Mouse (Mus musculus) myocyte (in vitro differentiated cells): ENCODE measurements around the gene Htr1d. TPM values are rescaled to one million over a fixed set of nuclear protein-coding genes. Genes with fewer than 3 reads are reported as not detected.

Experiments used
- H3K27me3 ChIP-seq: one replicate; pipeline ENCODE4 v1.6.1; 2011; ENCODE audit not compliant: control insufficient read depth, insufficient read depth, insufficient read length
- H3K36me3 ChIP-seq: one replicate; pipeline ENCODE4 v1.6.1; 2011; ENCODE audit not compliant: control insufficient read depth, insufficient read depth
- H3K4me2 ChIP-seq: one replicate; pipeline ENCODE4 v1.6.1; 2011; ENCODE audit warnings: low read depth, control low read depth
- H3K4me3 ChIP-seq: one replicate; pipeline ENCODE4 v1.5.1; 2011; ENCODE audit warnings: mild to moderate bottlenecking, control low read depth, moderate library complexity
- H3K79me2 ChIP-seq: one replicate; pipeline ENCODE4 v1.6.1; 2011; ENCODE audit not compliant: control insufficient read depth, insufficient read depth
- H3ac ChIP-seq: one replicate; pipeline ENCODE4 v1.6.1; 2011; ENCODE audit not compliant: control insufficient read depth, insufficient read length
- CEBPB ChIP-seq: IDR thresholded peaks from 2 replicates; pipeline ENCODE4 v1.6.1; 2011; ENCODE audit warnings: mild to moderate bottlenecking, moderate library complexity; ENCODE audit not compliant: poor library complexity, insufficient read depth, severe bottlenecking
- E2F4 ChIP-seq: IDR thresholded peaks from one replicate; pipeline ENCODE4 v1.6.1; 2011; ENCODE audit warnings: mild to moderate bottlenecking, control low read depth, moderate library complexity; ENCODE audit not compliant: insufficient read depth
- MAX ChIP-seq: IDR thresholded peaks from one replicate; pipeline ENCODE4 v1.6.1; 2011; ENCODE audit warnings: low read depth, mild to moderate bottlenecking, control low read depth
- MYOD1 ChIP-seq, 3 experiments: IDR thresholded peaks; one replicate each; pipeline ENCODE4 v1.6.1; 2011; ENCODE audit warnings: control low read depth in 2 of 3, low read depth in 2 of 3, mild to moderate bottlenecking in 2 of 3, moderate library complexity in 1 of 3; ENCODE audit not compliant: insufficient read length in 2 of 3, control insufficient read depth in 1 of 3
- MYOG ChIP-seq, 3 experiments: IDR thresholded peaks; one replicate each; pipeline ENCODE4 v1.6.1; 2011; ENCODE audit warnings: control low read depth in 2 of 3, low read depth in 2 of 3, mild to moderate bottlenecking in 2 of 3; ENCODE audit not compliant: insufficient read length in 2 of 3, control insufficient read depth in 1 of 3, insufficient read depth in 1 of 3
- POLR2A ChIP-seq: IDR thresholded peaks from one replicate; pipeline ENCODE4 v1.6.1; 2011; ENCODE audit warnings: low read depth, mild to moderate bottlenecking, control low read depth, moderate library complexity; ENCODE audit not compliant: insufficient read length
- POLR2AphosphoS2 ChIP-seq: IDR thresholded peaks from one replicate; pipeline ENCODE4 v1.6.1; 2011; ENCODE audit warnings: low read depth, control low read depth; ENCODE audit not compliant: insufficient read length
- REST ChIP-seq: IDR thresholded peaks from one replicate; pipeline ENCODE4 v1.6.1; 2011; ENCODE audit warnings: mild to moderate bottlenecking, control low read depth, moderate library complexity; ENCODE audit not compliant: insufficient read depth, insufficient read length
- SRF ChIP-seq: IDR thresholded peaks from one replicate; pipeline ENCODE4 v1.6.1; 2011; ENCODE audit warnings: low read depth; ENCODE audit not compliant: control insufficient read depth, insufficient read length
- TCF12 ChIP-seq: IDR thresholded peaks from one replicate; pipeline ENCODE4 v1.6.1; 2011; ENCODE audit warnings: mild to moderate bottlenecking, control low read depth; ENCODE audit not compliant: poor library complexity, insufficient read depth, severe bottlenecking
- TCF3 ChIP-seq: IDR thresholded peaks from one replicate; pipeline ENCODE4 v1.6.1; 2011; ENCODE audit warnings: low read depth, control low read depth; ENCODE audit not compliant: insufficient read length
- USF1 ChIP-seq: IDR thresholded peaks from one replicate; pipeline ENCODE4 v1.6.1; 2011; ENCODE audit warnings: low read depth, mild to moderate bottlenecking, control low read depth, moderate library complexity
- polyA plus RNA-seq: library from polyadenylated mRNA; unstranded; fragments of >200 nt; fragmentation: generic; extraction: Trizol; gene quantifications from one replicate; pipeline ENCODE4 v1.2.1, GENCODE M21; 2012; ENCODE audit warnings: missing spikeins

Htr1d gene
- polyA plus RNA-seq, 1 experiment: 0.11 TPM

DNA sequence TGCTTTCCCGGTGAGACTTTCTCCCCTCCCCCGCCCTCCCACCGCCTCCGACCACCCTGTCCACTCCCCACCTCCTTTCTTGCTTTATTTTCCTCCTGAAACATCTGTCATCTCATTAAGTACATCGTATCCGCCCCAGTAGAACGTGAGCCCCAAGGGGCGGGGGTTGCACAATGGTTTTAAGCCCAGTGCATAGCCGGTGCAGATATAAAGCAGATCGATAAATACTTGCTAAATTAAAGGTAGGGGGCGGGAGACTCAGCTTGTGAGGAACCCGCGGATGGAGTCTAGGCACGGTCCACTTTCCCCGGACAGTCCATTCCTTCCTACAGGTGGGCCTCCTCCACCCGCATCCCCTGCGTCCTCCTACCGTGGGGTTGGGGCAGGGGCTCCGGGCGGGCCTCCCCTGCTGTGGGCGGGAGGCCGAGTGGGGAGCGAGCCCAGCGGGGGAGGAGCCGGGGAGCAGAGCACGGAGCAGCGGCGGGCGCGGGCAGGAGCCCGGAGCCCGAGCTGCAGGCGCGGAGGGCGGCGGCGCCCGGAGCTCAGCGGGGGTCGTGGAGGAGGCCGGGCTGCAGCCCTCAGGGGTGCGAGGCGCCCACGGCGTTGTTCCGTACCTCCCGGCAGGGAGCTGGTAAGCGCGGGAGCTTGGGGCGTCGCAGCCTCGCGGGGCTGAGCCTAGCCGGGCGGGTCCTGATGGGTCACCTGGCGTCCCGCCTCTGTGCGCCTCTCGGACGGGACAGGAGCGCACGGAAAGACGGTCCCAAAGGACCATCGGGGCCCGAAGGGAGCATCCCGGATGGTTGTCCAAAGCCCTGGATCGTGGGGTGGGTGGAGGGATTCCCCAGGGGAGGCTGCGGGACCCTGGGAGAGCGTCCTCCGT is 1.0 kb downstream of the Htr1d start:
- Histone ChIP-seq H3K36me3 (no peaks in the 10 kb centered on the region), H3K4me3 (no peak overlapping the region), H3ac (no peak overlapping the region), H3K79me2 (no peaks in the 10 kb centered on the region), H3K27me3 (peaks cover 19% of the 10 kb centered on the region), H3K4me2 (peak overlapping the region; percentile 61)
- no peak for TF ChIP-seq POLR2A
- no peak for TF ChIP-seq TCF12
- TF ChIP-seq CEBPB: no peak
- TF ChIP-seq E2F4: no peak
- TF ChIP-seq SRF: no peak
- no peak for TF ChIP-seq REST
- no peak for TF ChIP-seq USF1
- no peak for TF ChIP-seq TCF3
- no peak for TF ChIP-seq MYOD1 (IDR thresholded peaks at IDR 0.05; ENCODE audit: control insufficient read depth in 1 of 3, insufficient read length in 2 of 3, low read depth in 2 of 3)
- TF ChIP-seq POLR2AphosphoS2: no peak
- no peak for TF ChIP-seq MAX
- no peak for TF ChIP-seq MYOG (IDR thresholded peaks at IDR 0.05; ENCODE audit: control insufficient read depth in 1 of 3, insufficient read depth in 1 of 3, insufficient read length in 2 of 3, low read depth in 2 of 3)

DNA sequence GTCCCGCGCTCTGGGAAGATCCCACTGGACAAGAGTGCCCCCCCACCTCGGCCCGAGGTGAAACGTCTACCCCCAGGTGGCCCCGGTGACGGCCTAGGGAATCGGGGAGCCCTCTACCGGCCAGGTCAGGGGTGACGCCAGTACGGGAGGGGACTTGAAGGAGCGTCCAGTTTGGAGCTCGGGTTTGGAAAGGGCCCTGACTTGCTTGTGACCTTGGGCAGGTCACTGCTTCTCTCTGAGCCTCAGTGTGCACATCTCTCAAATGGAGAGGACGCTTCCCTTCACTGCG is 1.6 kb downstream of the Htr1d start:
- Histone ChIP-seq H3K4me3 (no peak overlapping the region), H3K4me2 (peak overlapping the region; percentile 61), H3K27me3 (peaks cover 19% of the 10 kb centered on the region), H3ac (no peak overlapping the region), H3K79me2 (no peaks in the 10 kb centered on the region), H3K36me3 (no peaks in the 10 kb centered on the region)
- no peak for TF ChIP-seq POLR2AphosphoS2
- no peak for TF ChIP-seq POLR2A
- TF ChIP-seq MYOD1 (IDR thresholded peaks at IDR 0.05; ENCODE audit: control insufficient read depth in 1 of 3, insufficient read length in 2 of 3, low read depth in 2 of 3): no peak
- no peak for TF ChIP-seq MYOG (IDR thresholded peaks at IDR 0.05; ENCODE audit: control insufficient read depth in 1 of 3, insufficient read depth in 1 of 3, insufficient read length in 2 of 3, low read depth in 2 of 3)
- no peak for TF ChIP-seq MAX
- TF ChIP-seq TCF3: no peak
- TF ChIP-seq SRF: no peak
- TF ChIP-seq CEBPB: no peak
- no peak for TF ChIP-seq E2F4
- no peak for TF ChIP-seq USF1
- no peak for TF ChIP-seq REST
- TF ChIP-seq TCF12: no peak

DNA sequence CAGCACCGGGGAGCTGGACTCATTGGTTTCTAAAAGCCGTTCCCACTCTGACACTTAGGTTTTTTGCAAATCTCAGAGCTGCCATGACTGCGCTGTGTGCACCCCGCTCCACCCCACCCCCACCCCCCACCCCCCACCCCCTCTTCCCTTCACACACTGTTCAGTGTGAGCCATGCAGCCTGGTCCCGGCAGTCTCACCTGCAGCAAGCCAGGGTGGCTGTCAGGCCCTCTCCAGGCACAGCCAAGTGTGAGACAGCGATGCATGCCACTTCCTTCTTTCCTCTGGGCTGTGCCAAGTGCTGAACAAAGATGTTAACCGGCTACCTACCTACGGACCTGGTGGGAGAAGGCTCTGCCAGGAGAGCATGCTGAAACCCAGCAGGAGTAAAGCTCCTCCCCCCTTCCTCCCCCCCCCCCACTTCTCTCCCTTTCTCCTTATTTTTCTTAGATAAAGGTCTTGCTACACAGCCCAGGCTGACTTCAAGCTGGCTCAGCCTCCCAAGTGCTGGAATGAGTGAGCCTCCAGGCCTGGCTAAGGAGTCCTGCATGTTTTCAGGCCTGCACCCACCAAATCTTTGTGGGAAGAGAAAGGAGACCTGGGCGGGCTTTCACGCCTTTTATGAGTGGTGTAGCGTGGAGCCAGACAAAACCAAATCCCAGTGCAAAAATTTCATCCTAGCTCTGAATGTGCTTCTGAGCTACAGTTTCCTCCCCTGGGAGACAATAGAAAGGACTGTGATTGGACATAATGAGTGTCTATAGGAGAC is 7.5 kb downstream of the Htr1d start:
- H3K79me2 ChIP-seq: no peaks in the 10 kb centered on the region
- TF ChIP-seq MYOG (IDR thresholded peaks at IDR 0.05; ENCODE audit: control insufficient read depth in 1 of 3, insufficient read depth in 1 of 3, insufficient read length in 2 of 3, low read depth in 2 of 3): no peak
- TF ChIP-seq CEBPB: no peak
- no peak for TF ChIP-seq POLR2A
- TF ChIP-seq TCF12: no peak
- TF ChIP-seq USF1: no peak
- no peak for TF ChIP-seq MYOD1 (IDR thresholded peaks at IDR 0.05; ENCODE audit: control insufficient read depth in 1 of 3, insufficient read length in 2 of 3, low read depth in 2 of 3)
- no peak for TF ChIP-seq E2F4
- TF ChIP-seq POLR2AphosphoS2: no peak
- TF ChIP-seq REST: no peak
- TF ChIP-seq SRF: no peak
- no peak for TF ChIP-seq TCF3
- no peak for TF ChIP-seq MAX
- no peaks in the 10 kb centered on the region for H3K36me3 ChIP-seq
- no peak overlapping the region for H3K4me2 ChIP-seq
- H3ac ChIP-seq: no peak overlapping the region
- H3K4me3 ChIP-seq: no peak overlapping the region
- H3K27me3 ChIP-seq: no peaks in the 10 kb centered on the region

GRCm38 (mm10) chr4:136431376-136431693 is 8.0 kb downstream of the Htr1d start:
- Histone ChIP-seq H3ac (no peak overlapping the region), H3K79me2 (no peaks in the 10 kb centered on the region), H3K27me3 (no peaks in the 10 kb centered on the region), H3K4me2 (no peak overlapping the region), H3K4me3 (no peak overlapping the region), H3K36me3 (no peaks in the 10 kb centered on the region)
- no peak for TF ChIP-seq TCF3
- TF ChIP-seq TCF12: no peak
- no peak for TF ChIP-seq MYOG (IDR thresholded peaks at IDR 0.05; ENCODE audit: control insufficient read depth in 1 of 3, insufficient read depth in 1 of 3, insufficient read length in 2 of 3, low read depth in 2 of 3)
- TF ChIP-seq REST: no peak
- TF ChIP-seq POLR2AphosphoS2: no peak
- TF ChIP-seq SRF: no peak
- no peak for TF ChIP-seq MAX
- TF ChIP-seq POLR2A: no peak
- no peak for TF ChIP-seq MYOD1 (IDR thresholded peaks at IDR 0.05; ENCODE audit: control insufficient read depth in 1 of 3, insufficient read length in 2 of 3, low read depth in 2 of 3)
- no peak for TF ChIP-seq USF1
- no peak for TF ChIP-seq CEBPB
- TF ChIP-seq E2F4: no peak
